Mouse (Mus musculus) cerebellum, adult 2 months (tissue): ENCODE data around the gene Taok3.

Source experiments
- CTCF ChIP-seq: fragments of 200-500 bp; IDR thresholded peaks from 2 replicates; pipeline ENCODE4 v1.5.1; 2011; ENCODE audit warnings: low read depth, mild to moderate bottlenecking, control low read depth, low read length, moderate library complexity, borderline replicate concordance; ENCODE audit not compliant: insufficient read depth
- POLR2A ChIP-seq: fragments of 200-500 bp; IDR thresholded peaks from 2 replicates; pipeline ENCODE4 v1.6.1; 2011; ENCODE audit warnings: low read length, control low read depth, borderline replicate concordance; ENCODE audit not compliant: insufficient read depth

DNA sequence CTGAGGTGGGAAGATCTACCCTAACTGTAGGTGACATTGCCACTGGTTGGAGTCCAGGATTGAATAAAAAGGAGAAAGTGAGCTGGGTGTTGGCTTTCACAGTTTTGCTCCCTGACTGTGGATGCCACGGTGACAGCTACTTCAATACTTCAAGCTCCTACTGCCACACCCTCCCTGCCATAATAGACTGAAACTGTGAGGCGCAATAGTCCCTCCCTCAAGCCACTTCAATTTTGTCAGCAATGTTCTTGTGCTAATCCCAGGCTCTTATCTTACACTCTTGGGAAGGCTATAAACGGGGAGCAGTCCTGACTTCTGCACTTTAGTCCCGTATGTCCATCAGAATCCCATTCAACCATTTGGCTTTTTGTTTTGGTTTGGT is 159.7 kb downstream of the Taok3 start:
- no peak for TF ChIP-seq POLR2A
- no peak for TF ChIP-seq CTCF
